Mouse (Mus musculus): ENCODE data around the gene Gpr62. TPM values are rescaled to one million over a fixed set of nuclear protein-coding genes. Genes with fewer than 3 reads are reported as not detected.
"Not testable (repeated sequence)": the region's sequence is repeated elsewhere in the genome, so short reads cannot be mapped to it uniquely, and the experiment has no call there.

The Gpr62 gene
- under 1 TPM in 1 of 4 experiments, not detected in 3; 0.19 TPM for total RNA-seq (2022)

DNA sequence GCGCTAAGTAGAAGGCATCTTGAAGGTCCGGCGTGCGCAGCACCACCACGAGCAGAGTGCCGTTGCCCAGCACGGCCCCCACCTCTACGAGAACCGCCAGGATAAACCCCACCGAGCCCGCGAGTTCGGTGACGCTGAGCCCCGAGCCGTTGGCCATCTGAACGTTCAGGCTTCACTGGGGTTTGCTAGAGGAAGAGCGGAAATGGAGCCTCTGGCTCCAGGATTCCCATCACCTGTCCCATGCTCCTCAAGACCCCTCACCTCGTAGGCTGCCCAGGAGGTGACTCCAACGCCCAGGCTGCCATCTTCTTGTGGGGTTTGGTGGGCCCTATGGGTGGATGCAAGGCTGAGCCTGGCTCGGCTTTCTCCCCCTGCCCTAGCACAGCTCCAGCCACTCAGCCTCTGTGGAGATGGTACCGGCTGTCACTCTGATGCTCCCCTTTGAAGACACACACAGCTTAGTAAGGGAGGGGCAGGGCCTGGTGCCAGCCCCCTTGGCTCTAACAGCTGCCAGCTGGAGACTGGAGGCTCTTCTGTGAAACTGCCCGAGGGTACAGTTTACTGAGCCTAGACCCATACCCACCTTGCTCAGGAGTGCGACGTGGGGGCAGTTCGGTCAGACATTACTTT, at the start of gene Gpr62:
Gene Gpr62, minus strand, starts transcription at position 368 of the 630 bp plus-strand sequence.
- no peak for DNase-seq (ENCODE audit: low spot score)

DNA sequence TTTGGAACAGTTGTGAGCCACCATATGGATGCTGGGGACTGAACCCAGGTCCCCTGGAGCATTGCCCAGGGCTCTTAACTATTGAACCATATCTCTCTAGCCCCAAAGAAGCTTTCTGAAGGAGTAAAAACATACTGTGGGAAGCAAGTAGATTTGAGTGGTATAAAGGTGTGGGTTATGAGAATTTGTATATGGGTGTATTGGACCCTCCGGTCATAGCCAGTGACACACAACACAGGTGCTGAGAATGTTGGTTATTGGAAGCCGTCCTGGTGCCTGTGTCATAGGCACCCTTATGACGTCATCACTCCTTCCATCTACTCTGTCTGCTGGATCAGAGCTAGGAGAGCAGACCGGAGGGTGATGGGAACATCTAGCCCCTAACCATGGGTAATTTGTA, 48.5 kb upstream of the Gpr62 start, which contains the start of gene Iqcf5:
Gene Iqcf5, plus strand, starts transcription at position 301 of the 400 bp plus-strand sequence.
- DNase-seq (ENCODE audit: low spot score): no peak

DNA sequence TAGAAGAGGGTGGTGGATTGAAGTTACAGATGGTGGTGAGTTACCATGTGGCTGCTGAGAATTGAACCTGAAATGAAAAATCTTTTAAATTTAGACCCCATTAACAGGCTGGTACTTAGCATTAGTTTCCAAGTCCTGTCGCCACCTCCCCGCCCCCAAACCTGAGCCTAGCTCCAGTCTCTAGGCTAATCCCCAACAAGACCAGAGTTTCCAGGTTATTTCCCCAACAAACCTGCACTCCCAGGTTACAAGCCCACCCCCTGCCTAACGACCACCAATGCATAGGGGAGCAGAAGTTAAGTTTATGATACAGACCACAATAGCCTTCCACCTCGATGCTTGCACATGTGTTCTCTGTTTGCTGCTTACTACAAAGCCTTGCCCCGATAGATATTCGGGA, 47.8 kb upstream of the Gpr62 start:
- DNase-seq (ENCODE audit: low spot score): no peak

DNA sequence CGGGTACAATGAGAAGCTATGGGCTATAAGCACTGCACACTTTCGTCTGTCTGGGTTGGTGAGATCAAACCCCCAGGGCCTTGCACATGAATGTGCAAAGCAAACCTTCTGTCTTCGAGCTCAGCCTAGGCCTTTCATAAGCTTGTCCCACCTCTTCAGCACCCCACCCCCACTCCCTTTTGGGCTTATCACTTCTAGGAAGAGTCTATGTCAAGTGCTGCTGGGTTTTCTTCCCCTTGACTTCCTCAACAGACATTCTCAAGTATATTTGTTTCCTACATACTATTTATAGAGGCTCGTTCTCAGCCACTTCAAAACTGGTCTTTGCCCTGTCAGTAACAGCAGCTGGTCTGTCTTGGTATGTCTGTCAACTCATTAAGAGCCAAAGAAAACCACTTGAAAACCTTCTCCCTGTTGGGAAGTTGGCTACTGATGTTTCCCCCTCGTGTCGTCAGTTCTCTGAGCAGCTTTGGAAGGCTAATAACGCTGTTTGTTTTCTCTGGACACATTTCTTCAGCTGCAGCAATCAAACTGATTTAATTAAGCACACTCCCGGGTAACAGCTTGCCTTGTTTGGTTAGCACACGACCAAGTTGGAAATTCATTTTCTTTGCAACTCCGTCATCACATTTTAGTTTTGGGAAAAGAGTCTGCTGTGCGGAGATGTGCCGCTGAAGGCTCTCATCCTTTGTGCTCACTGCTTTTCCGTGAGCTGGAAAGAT, 47.2 kb upstream of the Gpr62 start:
- DNase-seq (ENCODE audit: low spot score): no peak

DNA sequence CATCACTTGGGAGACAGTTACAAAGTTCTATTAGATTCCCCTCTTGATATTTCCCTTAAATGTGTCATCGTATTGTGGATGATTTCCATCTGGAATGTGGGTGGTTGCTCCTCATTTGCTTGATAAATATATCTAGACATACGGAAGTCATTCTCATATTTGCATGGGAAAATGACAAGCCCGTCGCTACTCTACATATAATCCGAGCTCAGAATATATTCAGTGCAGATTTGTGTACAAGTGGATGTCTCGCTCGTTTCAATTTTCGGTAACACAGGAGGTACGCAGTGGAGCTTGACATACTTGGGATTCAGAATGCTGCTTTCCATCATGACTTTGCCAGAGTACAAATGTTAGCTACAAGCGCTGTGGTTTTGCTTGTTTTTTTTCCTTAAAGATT, 43.6 kb upstream of the Gpr62 start:
- no peak for DNase-seq (ENCODE audit: low spot score)

DNA sequence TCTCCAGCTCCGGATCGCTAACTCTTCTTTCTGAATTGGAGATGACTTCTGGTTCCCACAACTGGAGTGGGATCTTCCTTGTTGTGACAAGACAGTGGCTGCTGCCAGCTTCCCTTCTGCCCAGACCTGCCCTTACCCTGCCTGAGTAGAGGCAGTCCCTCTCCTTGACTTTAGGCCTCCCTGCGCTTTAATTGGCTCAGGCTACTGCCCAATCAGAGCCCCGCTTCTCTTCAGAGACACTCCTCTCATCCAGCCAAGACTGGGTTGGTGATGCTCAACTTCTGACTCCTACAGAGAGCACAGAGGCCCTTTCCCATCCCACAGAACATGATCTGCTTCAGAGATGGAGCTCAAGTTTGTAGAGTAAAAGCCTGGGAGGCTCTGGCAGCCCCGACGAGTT, 38.5 kb upstream of the Gpr62 start:
- DNase-seq (ENCODE audit: low spot score): no peak

DNA sequence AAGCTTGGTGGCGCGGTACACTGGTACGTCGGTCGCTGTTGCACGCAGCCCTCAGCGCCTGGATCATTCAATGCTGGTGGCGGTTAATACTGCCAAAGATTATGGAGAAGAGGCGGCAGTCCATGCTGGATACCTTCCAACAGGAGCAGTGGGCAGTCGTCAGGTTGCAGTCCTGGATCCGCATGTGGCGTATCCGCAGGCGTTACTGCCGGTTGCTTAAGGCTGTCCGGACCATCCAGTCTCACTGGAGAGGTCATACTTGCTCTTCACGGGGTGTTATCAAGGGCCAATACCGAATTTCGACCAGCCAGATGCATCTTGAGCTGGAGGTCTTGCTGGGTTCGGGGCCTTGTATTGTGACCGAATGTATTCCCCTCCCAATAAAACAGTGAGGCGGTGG, 36.1 kb upstream of the Gpr62 start:
- DNase-seq (ENCODE audit: low spot score): no peak

DNA sequence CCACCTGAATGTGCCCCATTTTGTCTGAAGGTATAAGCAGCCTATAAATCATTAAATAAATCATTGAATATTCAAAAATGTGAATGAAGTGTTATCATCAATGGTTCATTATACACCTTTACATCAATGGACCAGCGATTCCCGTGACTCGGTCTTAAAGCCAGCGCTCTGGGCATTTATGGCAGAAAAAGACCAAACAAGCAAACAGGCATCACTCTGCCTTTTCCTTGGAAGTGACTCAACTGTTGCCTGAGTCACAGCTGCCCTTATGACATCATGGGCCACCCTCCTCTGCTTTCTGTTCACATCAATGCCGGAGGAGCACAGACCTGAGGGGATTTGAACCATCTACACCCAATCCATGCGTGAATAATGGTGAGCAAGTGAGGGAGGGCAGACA, 33.9 kb upstream of the Gpr62 start, which contains the start of gene Iqcf1:
Gene Iqcf1, plus strand, starts transcription at position 301 of the 400 bp plus-strand sequence.
- no peak for DNase-seq (ENCODE audit: low spot score)

DNA sequence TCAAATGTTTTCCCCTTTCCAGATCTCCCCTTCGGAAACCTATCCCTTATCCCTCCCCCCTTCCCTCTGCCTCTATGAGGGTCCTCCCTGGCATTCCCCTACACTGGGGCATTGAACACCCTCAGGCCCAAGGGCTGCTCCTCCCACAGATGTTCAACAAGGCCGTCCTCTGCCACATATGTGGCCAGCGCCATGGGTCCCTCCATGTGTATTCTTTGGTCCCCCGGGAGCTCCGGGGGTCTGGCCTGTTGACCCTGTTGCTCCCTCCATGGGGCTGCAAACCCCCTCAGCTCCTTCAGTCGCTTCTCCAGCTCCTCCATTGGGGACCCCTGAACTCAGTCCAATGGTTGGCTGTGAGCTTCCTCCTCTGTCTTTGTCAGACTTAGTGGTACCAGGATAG, 21.9 kb upstream of the Gpr62 start:
- not testable (repeated sequence) for DNase-seq (ENCODE audit: low spot score)

DNA sequence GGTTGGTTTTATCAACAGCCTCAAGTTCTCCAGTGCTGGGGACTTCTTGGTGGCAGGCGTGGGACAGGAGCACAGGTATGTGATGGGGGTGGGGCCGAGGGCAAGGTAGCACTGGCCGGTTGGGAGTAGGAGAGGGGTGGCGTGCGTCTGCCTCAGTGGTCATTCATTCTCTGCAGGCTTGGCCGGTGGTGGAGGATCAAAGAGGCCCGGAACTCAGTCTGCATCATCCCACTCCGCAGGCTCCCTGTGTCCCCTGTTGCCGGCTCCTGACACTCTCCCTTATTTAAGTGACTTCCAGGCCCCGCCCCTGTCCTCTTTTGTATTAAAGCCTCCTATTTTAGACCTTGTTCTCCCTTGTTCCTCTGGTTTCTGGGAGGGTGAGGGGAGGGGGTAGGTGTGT, 19.3 kb upstream of the Gpr62 start:
- DNase-seq (ENCODE audit: low spot score): no peak

DNA sequence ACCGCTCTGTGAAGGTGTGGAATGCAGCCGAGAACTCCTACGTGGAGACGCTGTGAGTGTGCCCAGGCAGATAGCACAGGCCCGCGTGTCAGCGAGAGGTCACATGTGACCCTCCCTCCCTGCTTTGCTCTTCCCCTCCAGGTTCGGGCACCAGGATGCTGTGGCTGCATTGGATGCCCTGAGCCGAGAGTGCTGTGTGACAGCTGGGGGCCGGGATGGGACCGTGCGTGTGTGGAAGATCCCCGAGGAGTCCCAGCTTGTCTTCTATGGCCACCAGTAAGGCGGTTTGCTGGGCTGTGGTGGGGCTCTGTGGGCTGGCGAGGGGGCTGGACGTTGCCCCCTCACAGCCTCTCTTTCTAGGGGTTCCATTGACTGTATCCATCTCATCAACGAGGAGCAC, 17.9 kb upstream of the Gpr62 start:
- no peak for DNase-seq (ENCODE audit: low spot score)

DNA sequence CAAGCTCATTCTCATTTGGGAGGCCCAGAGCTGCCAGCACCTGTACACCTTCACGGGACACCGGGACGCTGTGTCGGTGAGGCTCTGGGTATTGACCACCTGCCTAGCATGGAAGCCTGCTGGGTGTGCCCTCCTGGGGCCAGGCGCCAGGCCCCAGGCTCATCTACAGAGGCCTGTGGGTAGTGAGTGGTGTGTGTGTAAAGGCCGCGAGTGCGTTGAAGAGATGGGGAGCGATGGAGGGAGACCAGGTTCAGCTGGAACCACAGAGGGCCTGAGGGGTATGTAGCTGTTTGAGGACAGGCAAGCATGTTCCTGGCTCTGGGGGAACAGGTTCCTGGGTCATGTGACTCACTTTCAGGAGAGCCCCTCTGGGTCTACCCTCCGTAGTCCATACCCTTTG, 17.4 kb upstream of the Gpr62 start:
- no peak for DNase-seq (ENCODE audit: low spot score)

DNA sequence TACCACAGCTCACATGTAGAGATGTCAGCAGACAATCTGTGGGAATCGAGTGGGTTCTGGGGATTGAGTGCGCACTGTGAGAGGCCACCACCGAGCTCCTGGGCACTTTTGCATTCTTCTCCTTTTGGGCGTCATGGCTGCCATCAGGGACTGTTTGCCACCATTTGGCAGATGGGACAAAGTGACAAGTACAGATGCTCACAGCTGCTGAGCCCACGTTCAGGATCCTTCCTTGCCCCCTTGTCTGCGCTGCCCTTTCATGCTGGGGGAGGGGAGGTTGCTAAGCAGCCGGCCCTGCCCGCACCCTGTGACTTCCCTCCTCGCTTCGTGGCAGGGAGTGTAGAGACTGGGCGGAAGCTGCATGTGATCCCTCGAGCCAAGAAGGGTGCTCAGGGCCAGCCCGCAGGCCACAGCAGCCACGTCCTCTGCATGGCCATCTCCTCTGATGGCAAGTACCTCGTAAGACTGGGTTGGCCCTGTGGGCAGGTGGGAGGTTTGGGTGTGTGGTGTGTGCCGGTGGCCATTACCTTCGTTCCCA, 16.9 kb upstream of the Gpr62 start:
- no peak for DNase-seq (ENCODE audit: low spot score)

DNA sequence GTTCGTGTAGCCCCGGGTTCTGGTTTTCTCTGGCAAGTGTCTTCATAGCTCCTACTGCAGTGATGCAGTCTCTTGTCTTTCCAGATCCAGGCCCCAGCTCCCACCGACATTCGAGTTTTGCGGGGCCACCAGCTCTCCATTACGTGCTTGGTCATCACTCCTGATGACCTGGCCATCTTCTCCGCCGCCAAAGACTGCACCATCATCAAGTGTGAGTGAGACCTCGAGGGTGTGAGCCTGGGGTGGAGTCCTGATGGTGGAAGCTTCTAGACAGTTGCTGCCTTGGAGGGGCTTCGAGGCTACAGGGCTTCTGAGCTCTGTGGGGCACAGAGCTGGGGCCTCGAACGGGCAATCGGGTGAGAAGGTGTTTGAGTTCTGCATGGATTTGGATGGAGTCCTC, 15.9 kb upstream of the Gpr62 start:
- no peak for DNase-seq (ENCODE audit: low spot score)

DNA sequence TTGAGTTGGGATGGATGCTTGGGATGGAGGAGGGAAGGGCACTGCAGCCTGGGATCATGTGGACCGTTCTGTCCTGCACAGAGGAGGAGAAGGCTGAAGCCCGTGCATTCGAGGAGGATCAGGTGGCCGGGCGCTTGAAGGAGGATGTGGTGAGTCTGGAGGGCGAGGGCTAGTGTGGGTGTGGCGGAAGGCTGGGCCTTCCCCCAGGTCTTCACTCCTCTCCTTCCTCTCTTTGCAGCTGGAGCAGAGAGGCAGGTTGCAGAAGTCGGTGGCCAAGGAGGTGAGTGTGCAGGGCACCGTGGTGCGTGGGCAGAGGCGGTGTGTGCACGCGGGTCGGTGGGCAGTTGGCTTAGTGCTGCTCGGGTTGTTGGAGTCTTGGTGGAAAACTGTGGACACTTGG, 15.3 kb upstream of the Gpr62 start:
- no peak for DNase-seq (ENCODE audit: low spot score)

DNA sequence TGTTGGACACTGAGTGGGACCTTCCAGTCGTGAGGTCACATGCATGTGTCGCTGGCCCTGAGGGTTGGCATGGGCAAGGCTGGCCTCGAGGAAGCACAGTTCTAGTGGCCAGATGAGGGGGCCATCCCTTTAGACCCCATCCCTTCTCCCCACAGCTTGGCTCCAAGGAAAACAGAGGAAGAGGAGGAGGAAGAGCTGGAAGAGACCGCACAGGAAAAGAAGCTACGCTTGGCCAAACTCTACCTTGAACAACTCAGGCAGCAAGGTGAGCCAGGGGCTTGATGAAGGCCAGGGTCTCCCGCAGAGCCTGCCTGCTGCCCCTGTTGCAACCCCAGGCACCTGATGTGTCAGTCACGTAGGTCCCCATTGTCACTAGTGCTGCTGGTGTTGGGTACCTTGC, 14.8 kb upstream of the Gpr62 start:
- no peak for DNase-seq (ENCODE audit: low spot score)

DNA sequence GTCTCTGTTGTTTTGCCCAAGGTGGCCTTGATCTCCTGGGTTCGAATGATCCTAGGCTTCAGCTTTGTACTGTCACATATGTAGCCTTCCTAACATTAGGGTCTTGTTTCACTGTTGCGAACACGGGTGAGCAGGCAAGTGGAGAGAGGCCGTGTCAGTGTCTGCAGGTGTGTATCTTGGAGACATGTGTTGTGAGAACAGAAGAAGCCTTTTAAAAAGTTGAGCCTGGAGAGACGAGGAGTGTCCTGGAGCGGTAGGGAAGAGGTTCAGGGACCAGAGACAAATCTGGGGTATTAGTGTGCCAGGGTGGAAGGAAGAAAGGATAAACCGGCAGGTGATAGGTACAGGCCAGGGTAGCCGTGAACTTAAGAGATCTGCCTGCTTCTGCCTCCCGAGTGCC, 12.4 kb upstream of the Gpr62 start:
- DNase-seq (ENCODE audit: low spot score): no peak

DNA sequence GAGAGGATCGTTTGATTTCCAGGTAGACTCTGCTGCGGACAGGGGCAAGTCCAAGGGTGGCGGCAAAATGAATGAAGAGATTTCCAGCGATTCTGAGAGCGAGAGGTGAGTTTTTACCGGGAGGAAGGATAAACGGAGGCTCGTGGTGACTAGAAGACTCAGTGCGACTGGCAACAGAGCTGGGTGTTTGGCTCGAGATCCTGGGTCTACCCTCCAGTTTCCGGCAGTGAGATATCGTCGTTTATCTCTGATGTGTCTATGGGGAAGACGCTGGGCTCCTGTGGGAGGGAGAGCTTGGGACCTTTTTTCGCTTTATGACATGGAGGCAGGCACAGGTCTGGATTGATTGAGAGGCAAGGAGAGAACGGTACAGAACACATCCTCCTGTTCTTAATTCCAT, 11.9 kb upstream of the Gpr62 start:
- DNase-seq (ENCODE audit: low spot score): no peak

DNA sequence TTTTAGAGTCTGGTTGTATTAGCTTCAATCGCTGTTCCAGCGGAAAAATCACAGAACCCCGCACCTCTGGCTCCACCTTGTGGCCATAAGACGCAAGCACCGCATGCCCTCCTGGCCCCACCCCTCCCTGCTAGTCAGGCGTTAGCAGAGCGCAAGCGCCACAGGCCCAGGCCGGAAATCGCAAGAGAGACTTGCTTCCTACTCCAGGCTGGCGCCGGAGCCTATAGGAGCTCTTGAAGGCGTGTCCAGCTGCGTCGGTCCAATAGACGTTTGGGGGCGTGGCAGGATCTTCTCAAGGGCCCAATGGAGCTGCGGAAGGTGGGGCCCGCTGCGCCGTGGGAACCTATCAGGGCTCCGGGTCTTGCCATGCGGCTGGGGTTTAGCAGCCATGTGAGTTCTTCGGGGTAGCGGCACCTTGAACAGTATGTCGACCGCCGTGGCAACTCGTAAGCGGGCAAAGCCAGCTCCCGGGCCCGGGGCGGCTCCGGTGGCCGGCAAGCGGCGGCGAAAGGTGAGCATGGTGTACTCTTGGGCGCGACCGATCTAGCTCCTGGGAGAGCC, 11.3 kb upstream of the Gpr62 start, which contains the start of gene Parp3:
Gene Parp3, minus strand, starts transcription at position 26 of the 561 bp plus-strand sequence.
- DNase-seq (ENCODE audit: low spot score): peak; percentile 100

DNA sequence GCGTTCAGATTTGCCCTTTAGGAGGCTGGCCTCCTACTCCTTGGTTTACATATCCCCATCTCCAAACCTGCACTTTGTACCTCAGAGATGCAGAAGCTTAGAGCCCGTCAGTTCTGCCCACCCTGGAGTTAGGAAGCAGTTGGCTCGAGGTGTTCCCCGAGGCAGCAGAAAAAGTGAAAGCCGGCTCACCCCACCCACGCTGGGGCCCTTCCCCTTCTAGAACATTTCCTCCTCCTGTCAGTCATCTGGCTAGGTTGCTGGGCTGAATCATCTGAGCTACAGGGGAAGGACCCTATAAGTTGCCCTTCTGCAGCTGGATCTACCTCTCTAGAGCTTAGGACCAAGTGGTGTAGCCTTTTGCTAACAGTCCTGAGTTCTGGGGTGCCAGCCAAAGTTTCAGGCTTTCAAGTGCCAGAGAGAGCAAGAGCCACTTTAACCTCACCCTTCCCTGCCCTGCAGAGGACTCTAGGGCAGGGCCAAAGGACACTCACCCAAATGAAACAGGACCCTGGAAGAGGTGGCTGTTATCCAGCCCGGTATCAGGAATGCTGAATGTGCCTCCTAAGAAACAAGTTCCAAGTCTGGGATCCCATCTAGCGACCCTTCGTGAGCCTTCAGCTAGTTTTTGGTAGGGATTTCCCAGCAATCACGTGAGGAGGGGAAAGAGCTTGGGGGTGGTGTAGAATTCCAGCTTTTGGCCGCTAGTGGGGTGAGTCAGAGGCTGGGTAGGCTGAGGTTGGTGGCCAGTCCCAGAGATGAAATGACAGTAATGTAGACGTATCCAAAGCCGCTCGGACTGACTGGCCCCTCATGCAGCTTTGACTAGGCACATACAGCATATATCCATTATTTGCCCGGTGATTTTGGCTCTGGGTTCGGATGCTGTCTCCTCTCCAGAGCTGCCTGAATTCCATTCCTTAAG, 10.5 kb upstream of the Gpr62 start:
- peak; percentile 81 for DNase-seq (ENCODE audit: low spot score)

DNA sequence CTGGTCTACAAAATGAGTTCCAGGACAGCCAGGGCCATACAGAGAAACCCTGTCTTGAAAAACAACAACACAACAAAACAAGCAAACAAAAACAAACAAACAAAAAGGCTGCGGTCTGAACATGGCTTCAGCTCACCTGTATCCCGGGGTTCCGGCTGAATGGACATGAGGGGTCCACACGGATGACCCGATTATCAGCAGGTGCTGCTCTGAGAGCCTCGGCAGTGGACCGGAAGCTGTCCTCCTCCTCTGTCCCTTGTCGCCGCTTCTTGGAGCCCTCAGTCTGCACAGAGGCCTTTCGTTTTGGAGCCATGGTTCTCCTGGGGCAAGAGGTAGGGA, 9.9 kb upstream of the Gpr62 start, which contains the start of gene Rrp9:
Gene Rrp9, plus strand, starts transcription at position 301 of the 339 bp plus-strand sequence.
- no peak for DNase-seq (ENCODE audit: low spot score)

DNA sequence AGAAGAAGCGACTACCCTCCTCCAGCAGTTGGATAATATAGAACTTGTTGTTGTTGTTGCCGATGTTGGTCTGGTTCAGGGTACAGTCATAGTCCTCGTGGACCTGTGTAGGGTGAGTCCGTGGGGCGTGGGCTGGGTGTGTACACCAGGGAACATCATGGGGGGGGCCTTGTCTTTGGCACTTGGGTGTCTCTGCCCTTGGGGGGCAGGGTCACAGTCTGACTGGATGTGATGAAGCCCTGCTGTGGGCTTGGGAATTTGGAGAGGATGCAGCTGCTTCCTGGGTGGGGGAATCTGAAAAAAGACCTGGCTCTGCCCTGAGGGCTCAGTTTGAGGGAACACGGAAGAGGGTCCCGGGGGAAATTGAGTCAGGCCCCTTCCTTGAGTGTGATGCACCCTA, 9.3 kb upstream of the Gpr62 start:
- no peak for DNase-seq (ENCODE audit: low spot score)
